Mouse (Mus musculus) bone marrow, adult 2 months (tissue): ENCODE data around the gene Lpar5. TPM values are rescaled to one million over a fixed set of nuclear protein-coding genes. Genes with fewer than 3 reads are reported as not detected.

Experiments used
- H3K27ac ChIP-seq: fragments of 200-500 bp; 2 replicates; pipeline ENCODE4 v1.5.1; 2012; ENCODE audit warnings: low read depth, mild to moderate bottlenecking, control low read depth, inconsistent platforms, low read length; ENCODE audit not compliant: control insufficient read depth, poor library complexity, insufficient read depth
- H3K4me1 ChIP-seq: fragments of 200-500 bp; 2 replicates; pipeline ENCODE4 v1.6.1; 2011; ENCODE audit warnings: low read length; ENCODE audit not compliant: control insufficient read depth, insufficient read depth
- H3K4me3 ChIP-seq: fragments of 200-500 bp; replicated peaks from 2 replicates; pipeline ENCODE3; 2011; ENCODE audit warnings: mild to moderate bottlenecking, low read depth, low read length, control low read depth; ENCODE audit not compliant: control insufficient read depth
- CTCF ChIP-seq: fragments of 200-500 bp; IDR thresholded peaks from 2 replicates; pipeline ENCODE4 v1.5.1; 2011; ENCODE audit warnings: low read length, control low read depth; ENCODE audit not compliant: control insufficient read depth, insufficient read depth
- POLR2A ChIP-seq: fragments of 200-500 bp; IDR thresholded peaks from 2 replicates; pipeline ENCODE4 v1.6.1; 2011; ENCODE audit warnings: low read depth, mild to moderate bottlenecking, control low read depth, low read length, borderline replicate concordance; ENCODE audit not compliant: control insufficient read depth
- WGBS: fragments of 180-500 bp; shearing (Covaris S2); methylation state at CpG from one replicate; pipeline ENCODE4 v1.1.7; 2018; 5-methylcytosine and 5-hydroxymethylcytosine counted together
- polyA plus RNA-seq: library from polyadenylated mRNA; stranded (reverse); fragments of >200 nt; gene quantifications from 2 replicates; pipeline ENCODE4 v1.2.4, GENCODE M21; 2011; ENCODE audit warnings: low replicate concordance; ENCODE audit not compliant: missing spikeins, insufficient read depth, insufficient read length

The Lpar5 gene
- polyA plus RNA-seq, 1 experiment, result not detected

GRCm38 (mm10) chr6:125081394-125081793 lies 13.7 kb downstream of the Lpar5 start:
- TF ChIP-seq POLR2A, result no peak
- no peak for TF ChIP-seq CTCF
- WGBS, result 91% methylated on average over 25 of the region's 25 CpGs
- H3K27ac ChIP-seq, result no peak overlapping the region
- H3K4me3 ChIP-seq, result no peak overlapping the region
- H3K4me1 ChIP-seq, result no peaks in the 10 kb centered on the region

GRCm38 (mm10) chr6:125081797-125082560 lies 14.3 kb downstream of the Lpar5 start:
- TF ChIP-seq CTCF (peak; percentile 39; the same call in 1 of the 2 replicates), POLR2A (peak; percentile 23; the same call in 1 of the 2 replicates)
- Histone ChIP-seq H3K27ac (0 out of 2 replicates have a peak overlapping the region, but pooled peaks have one; percentile 14), H3K4me3 (no peak overlapping the region), H3K4me1 (no peaks in the 10 kb centered on the region)
- 84% methylated on average over 45 of the region's 45 CpGs for WGBS

GRCm38 (mm10) chr6:125082801-125083386 lies 15.2 kb downstream of the Lpar5 start:
- TF ChIP-seq POLR2A (no peak), CTCF (no peak)
- Histone ChIP-seq H3K27ac (no peak overlapping the region), H3K4me1 (no peaks in the 10 kb centered on the region), H3K4me3 (no peak overlapping the region)
- 80% methylated on average over 7 of the region's 7 CpGs for WGBS

GRCm38 (mm10) chr6:125084424-125084823 lies 16.7 kb downstream of the Lpar5 start:
- 12% methylated on average over 4 of the region's 4 CpGs for WGBS
- peaks cover 3% of the 10 kb centered on the region for H3K4me1 ChIP-seq
- no peak overlapping the region for H3K27ac ChIP-seq
- H3K4me3 ChIP-seq, result no peak overlapping the region
- TF ChIP-seq CTCF (peak; percentile 51), POLR2A (no peak)

- Histone ChIP-seq H3K27ac (no peak overlapping the region), H3K4me3 (no peak overlapping the region), H3K4me1 (peaks cover 8% of the 10 kb centered on the region)
- 75% methylated on average over 3 of the region's 3 CpGs for WGBS
- TF ChIP-seq CTCF (no peak), POLR2A (no peak)
Observed at GRCm38 (mm10) chr6:125087937-125088336, 20.2 kb downstream of the Lpar5 start.

GRCm38 (mm10) chr6:125088561-125089321 lies 21.0 kb downstream of the Lpar5 start:
- TF ChIP-seq CTCF (no peak; the same call in 1 of the 2 replicates), POLR2A (peak; percentile 9; the same call in 1 of the 2 replicates)
- H3K4me1 ChIP-seq, result peaks cover 8% of the 10 kb centered on the region
- 6% methylated on average over 20 of the region's 20 CpGs for WGBS
- no peak overlapping the region for H3K4me3 ChIP-seq
- H3K27ac ChIP-seq, result peak overlapping the region; percentile 86

- Histone ChIP-seq H3K4me1 (peaks cover 8% of the 10 kb centered on the region), H3K27ac (peak overlapping the region; percentile 33; the same call in 1 of the 2 replicates), H3K4me3 (peak overlapping the region; percentile 7)
- TF ChIP-seq CTCF (no peak), POLR2A (no peak)
- 2% methylated on average over 15 of the region's 15 CpGs for WGBS
Observed at GRCm38 (mm10) chr6:125089521-125090321, 22.0 kb downstream of the Lpar5 start.
